Mouse (Mus musculus): ENCODE results near the gene Fastkd2. TPM values are rescaled to one million over a fixed set of nuclear protein-coding genes. Genes with fewer than 3 reads are reported as not detected.

The Fastkd2 gene
- 17.0 and 22.3 TPM in 2 replicates for polyA plus RNA-seq (2012; ENCODE audit: insufficient read depth, insufficient read length, missing spikeins)

- TF ChIP-seq POLR2A (IDR thresholded peaks at IDR 0.05; ENCODE audit: borderline replicate concordance, low read depth, low read length) (no peak), CTCF (IDR thresholded peaks at IDR 0.05; ENCODE audit: low read depth, low read length) (no peak)
- Histone ChIP-seq H3K27ac (ENCODE audit: insufficient read depth, low read depth, low read length) (no peak within 1 kb of the TSS), H3K4me1 (ENCODE audit: control insufficient read depth, insufficient read depth, low read length) (peaks cover 8% of the 10 kb centered on the region), H3K4me3 (ENCODE audit: insufficient read depth, low read length) (peak within 1 kb of the TSS; percentile 90)
Observed at GRCm38 (mm10) chr1:63730240-63730771, at the start of gene Fastkd2, which contains the start of gene Mdh1b. Gene Fastkd2 (plus strand): TSS chr1:63730614. Gene Mdh1b (minus strand): TSS chr1:63730318.

GRCm38 (mm10) chr1:63686827-63687226 lies 43.6 kb upstream of the Fastkd2 start, which contains the start of gene Dytn:
Gene Dytn (minus strand): TSS chr1:63686927.
- H3K4me3 ChIP-seq (ENCODE audit: insufficient read depth, low read length) = no peak within 1 kb of the TSS
- no peak for TF ChIP-seq POLR2A (IDR thresholded peaks at IDR 0.05; ENCODE audit: borderline replicate concordance, low read depth, low read length)
- TF ChIP-seq CTCF (IDR thresholded peaks at IDR 0.05; ENCODE audit: low read depth, low read length) = no peak
- H3K27ac ChIP-seq (ENCODE audit: insufficient read depth, low read depth, low read length) = no peak within 1 kb of the TSS
- no peaks in the 10 kb centered on the region for H3K4me1 ChIP-seq (ENCODE audit: control insufficient read depth, insufficient read depth, low read length)

GRCm38 (mm10) chr1:63696861-63697260 lies 33.6 kb upstream of the Fastkd2 start:
- TF ChIP-seq POLR2A (IDR thresholded peaks at IDR 0.05; ENCODE audit: borderline replicate concordance, low read depth, low read length) = no peak
- no peak for TF ChIP-seq CTCF (IDR thresholded peaks at IDR 0.05; ENCODE audit: low read depth, low read length)
- Histone ChIP-seq H3K4me3 (ENCODE audit: insufficient read depth, low read length) (no peak overlapping the region), H3K4me1 (ENCODE audit: control insufficient read depth, insufficient read depth, low read length) (no peaks in the 10 kb centered on the region), H3K27ac (ENCODE audit: insufficient read depth, low read depth, low read length) (no peak overlapping the region)

- no peak overlapping the region for H3K27ac ChIP-seq (ENCODE audit: insufficient read depth, low read depth, low read length)
- H3K4me1 ChIP-seq (ENCODE audit: control insufficient read depth, insufficient read depth, low read length) = no peaks in the 10 kb centered on the region
- H3K4me3 ChIP-seq (ENCODE audit: insufficient read depth, low read length) = no peak overlapping the region
- no peak for TF ChIP-seq POLR2A (IDR thresholded peaks at IDR 0.05; ENCODE audit: borderline replicate concordance, low read depth, low read length)
- no peak for TF ChIP-seq CTCF (IDR thresholded peaks at IDR 0.05; ENCODE audit: low read depth, low read length)
Observed at GRCm38 (mm10) chr1:63705733-63706132, 24.7 kb upstream of the Fastkd2 start.

- TF ChIP-seq CTCF (IDR thresholded peaks at IDR 0.05; ENCODE audit: low read depth, low read length) (no peak), POLR2A (IDR thresholded peaks at IDR 0.05; ENCODE audit: borderline replicate concordance, low read depth, low read length) (no peak)
- no peaks in the 10 kb centered on the region for H3K4me1 ChIP-seq (ENCODE audit: control insufficient read depth, insufficient read depth, low read length)
- H3K4me3 ChIP-seq (ENCODE audit: insufficient read depth, low read length) = no peak overlapping the region
- H3K27ac ChIP-seq (ENCODE audit: insufficient read depth, low read depth, low read length) = no peak overlapping the region
Observed at GRCm38 (mm10) chr1:63708876-63709275, 21.5 kb upstream of the Fastkd2 start.

- H3K4me3 ChIP-seq (ENCODE audit: insufficient read depth, low read length) = no peak overlapping the region
- TF ChIP-seq CTCF (IDR thresholded peaks at IDR 0.05; ENCODE audit: low read depth, low read length) = no peak
- no peaks in the 10 kb centered on the region for H3K4me1 ChIP-seq (ENCODE audit: control insufficient read depth, insufficient read depth, low read length)
- no peak overlapping the region for H3K27ac ChIP-seq (ENCODE audit: insufficient read depth, low read depth, low read length)
Observed at GRCm38 (mm10) chr1:63720161-63720560, 10.3 kb upstream of the Fastkd2 start.

- TF ChIP-seq POLR2A (IDR thresholded peaks at IDR 0.05; ENCODE audit: borderline replicate concordance, low read depth, low read length) (no peak), CTCF (IDR thresholded peaks at IDR 0.05; ENCODE audit: low read depth, low read length) (no peak)
- H3K27ac ChIP-seq (ENCODE audit: insufficient read depth, low read depth, low read length) = no peak overlapping the region
Observed at GRCm38 (mm10) chr1:63729796-63730195, 618 bp upstream of the Fastkd2 start.

GRCm38 (mm10) chr1:63756005-63756404 lies 25.6 kb downstream of the Fastkd2 start:
- Histone ChIP-seq H3K27ac (ENCODE audit: insufficient read depth, low read depth, low read length) (no peak overlapping the region), H3K4me3 (ENCODE audit: insufficient read depth, low read length) (no peak overlapping the region), H3K4me1 (ENCODE audit: control insufficient read depth, insufficient read depth, low read length) (peaks cover 11% of the 10 kb centered on the region)
- TF ChIP-seq POLR2A (IDR thresholded peaks at IDR 0.05; ENCODE audit: borderline replicate concordance, low read depth, low read length) = no peak
- no peak for TF ChIP-seq CTCF (IDR thresholded peaks at IDR 0.05; ENCODE audit: low read depth, low read length)

More at GRCm38 (mm10) chr1:63729796-63730195, 618 bp upstream of the Fastkd2 start:
- Histone ChIP-seq H3K4me1 (ENCODE audit: control insufficient read depth, insufficient read depth, low read length) (peaks cover 8% of the 10 kb centered on the region), H3K4me3 (ENCODE audit: insufficient read depth, low read length) (peak overlapping the region; percentile 90)

GRCm38 (mm10) chr1:63763212-63763694 lies 32.8 kb downstream of the Fastkd2 start:
- no peak overlapping the region for H3K27ac ChIP-seq (ENCODE audit: insufficient read depth, low read depth, low read length)
- no peak overlapping the region for H3K4me3 ChIP-seq (ENCODE audit: insufficient read depth, low read length)
- TF ChIP-seq CTCF (IDR thresholded peaks at IDR 0.05; ENCODE audit: low read depth, low read length) = no peak
- no peak for TF ChIP-seq POLR2A (IDR thresholded peaks at IDR 0.05; ENCODE audit: borderline replicate concordance, low read depth, low read length)
- H3K4me1 ChIP-seq (ENCODE audit: control insufficient read depth, insufficient read depth, low read length) = peaks cover 3% of the 10 kb centered on the region; the same call in 1 of the 2 replicates

GRCm38 (mm10) chr1:63763881-63764386 lies 33.5 kb downstream of the Fastkd2 start:
- TF ChIP-seq POLR2A (IDR thresholded peaks at IDR 0.05; ENCODE audit: borderline replicate concordance, low read depth, low read length) = no peak
- no peak for TF ChIP-seq CTCF (IDR thresholded peaks at IDR 0.05; ENCODE audit: low read depth, low read length)
- Histone ChIP-seq H3K4me3 (ENCODE audit: insufficient read depth, low read length) (no peak overlapping the region), H3K4me1 (ENCODE audit: control insufficient read depth, insufficient read depth, low read length) (peaks cover 3% of the 10 kb centered on the region; the same call in 1 of the 2 replicates), H3K27ac (ENCODE audit: insufficient read depth, low read depth, low read length) (no peak overlapping the region)
